Mouse (Mus musculus) olfactory bulb, adult 2 months (tissue): Measurements from ENCODE around the gene Nop2.

Experiments
- CTCF ChIP-seq: fragments of 200-500 bp; IDR thresholded peaks from 2 replicates; pipeline ENCODE4 v1.5.1; 2012; ENCODE audit warnings: low read depth, mild to moderate bottlenecking, low read length, moderate library complexity; ENCODE audit not compliant: insufficient read depth
- POLR2A ChIP-seq: fragments of 200-500 bp; IDR thresholded peaks from 2 replicates; pipeline ENCODE4 v1.6.1; 2012; ENCODE audit warnings: mild to moderate bottlenecking, low read depth, low read length, moderate library complexity; ENCODE audit not compliant: insufficient read depth

DNA sequence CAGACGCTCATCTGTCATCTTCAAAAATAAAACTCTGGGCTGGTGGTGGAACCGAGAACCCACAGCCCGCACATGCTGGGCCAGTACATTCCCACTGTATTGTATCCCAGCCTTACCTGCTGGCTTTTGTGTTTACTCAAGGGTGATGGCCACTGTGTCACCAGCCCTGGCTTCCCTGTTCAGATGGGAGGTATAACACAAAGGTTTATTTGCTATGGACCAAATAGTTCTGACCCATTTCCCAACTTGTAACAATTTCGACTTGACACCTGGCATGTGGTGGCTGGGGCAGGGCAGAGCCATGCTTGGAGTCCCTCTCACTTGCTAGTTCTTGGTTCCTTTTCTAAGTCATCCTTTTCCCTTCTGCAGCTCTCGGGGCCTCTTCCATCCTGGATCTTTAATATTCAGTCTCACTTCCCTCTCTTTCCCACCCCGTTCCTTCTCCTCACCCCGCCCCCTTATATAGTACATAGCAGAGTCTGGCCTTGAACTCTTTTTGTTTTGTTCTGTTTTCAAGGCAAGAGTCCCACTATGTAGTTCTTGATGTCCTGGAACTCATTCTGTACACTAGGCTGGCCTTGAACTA lies 48.8 kb upstream of the Nop2 start:
- TF ChIP-seq POLR2A: no peak
- TF ChIP-seq CTCF: no peak
